Mouse (Mus musculus) olfactory bulb, adult 2 months (tissue): Measurements from ENCODE around the gene Pzp. TPM values are rescaled to one million over a fixed set of nuclear protein-coding genes. Genes with fewer than 3 reads are reported as not detected.

Source experiments
- H3K27ac ChIP-seq: fragments of 200-500 bp; 2 replicates; pipeline ENCODE4 v1.5.1; 2012; ENCODE audit warnings: low read depth, low read length; ENCODE audit not compliant: insufficient read depth
- H3K4me1 ChIP-seq: fragments of 200-500 bp; 2 replicates; pipeline ENCODE4 v1.6.1; 2012; ENCODE audit warnings: low read length; ENCODE audit not compliant: control insufficient read depth, insufficient read depth
- H3K4me3 ChIP-seq: fragments of 200-500 bp; 2 replicates; pipeline ENCODE4 v1.5.1; 2012; ENCODE audit warnings: mild to moderate bottlenecking, low read depth, low read length, moderate library complexity; ENCODE audit not compliant: insufficient read depth
- CTCF ChIP-seq: fragments of 200-500 bp; IDR thresholded peaks from 2 replicates; pipeline ENCODE4 v1.5.1; 2012; ENCODE audit warnings: low read depth, mild to moderate bottlenecking, low read length, moderate library complexity; ENCODE audit not compliant: insufficient read depth
- POLR2A ChIP-seq: fragments of 200-500 bp; IDR thresholded peaks from 2 replicates; pipeline ENCODE4 v1.6.1; 2012; ENCODE audit warnings: mild to moderate bottlenecking, low read depth, low read length, moderate library complexity; ENCODE audit not compliant: insufficient read depth
- WGBS: fragments of 180-500 bp; shearing (Covaris S2); methylation state at CpG from one replicate; pipeline ENCODE4 v1.1.7; 2018; 5-methylcytosine and 5-hydroxymethylcytosine counted together
- polyA plus RNA-seq: library from polyadenylated mRNA; stranded (reverse); fragments of >200 nt; gene quantifications from 2 replicates; pipeline ENCODE4 v1.2.4, GENCODE M21; 2012; ENCODE audit warnings: low replicate concordance; ENCODE audit not compliant: missing spikeins, insufficient read depth, insufficient read length

The Pzp gene
- polyA plus RNA-seq, 1 experiment, result not detected

- TF ChIP-seq POLR2A (no peak), CTCF (no peak)
- no peaks in the 10 kb centered on the region for H3K4me1 ChIP-seq
- H3K27ac ChIP-seq, result no peak overlapping the region
- no peak overlapping the region for H3K4me3 ChIP-seq
- WGBS, result 59% methylated on average over 4 of the region's 4 CpGs
Observed at GRCm38 (mm10) chr6:128528491-128528890, 2.0 kb upstream of the Pzp start.

- Histone ChIP-seq H3K4me3 (no peak overlapping the region), H3K4me1 (no peaks in the 10 kb centered on the region), H3K27ac (no peak overlapping the region)
- no peak for TF ChIP-seq POLR2A
- no peak for TF ChIP-seq CTCF
- 93% methylated on average over 1 of the region's 1 CpGs for WGBS
Observed at GRCm38 (mm10) chr6:128527110-128527509, 590 bp upstream of the Pzp start.

- Histone ChIP-seq H3K4me1 (no peaks in the 10 kb centered on the region), H3K4me3 (no peak overlapping the region), H3K27ac (no peak overlapping the region)
- WGBS, result 90% methylated on average over 4 of the region's 4 CpGs
- TF ChIP-seq CTCF (no peak), POLR2A (no peak)
Observed at GRCm38 (mm10) chr6:128525801-128526200, 719 bp downstream of the Pzp start.

GRCm38 (mm10) chr6:128523360-128523759 lies 3.2 kb downstream of the Pzp start:
- TF ChIP-seq CTCF, result no peak
- TF ChIP-seq POLR2A, result no peak
- H3K4me1 ChIP-seq, result no peaks in the 10 kb centered on the region
- 86% methylated on average over 3 of the region's 3 CpGs for WGBS
- no peak overlapping the region for H3K27ac ChIP-seq
- H3K4me3 ChIP-seq, result no peak overlapping the region

GRCm38 (mm10) chr6:128519159-128519558 lies 7.4 kb downstream of the Pzp start:
- 84% methylated on average over 7 of the region's 7 CpGs for WGBS
- Histone ChIP-seq H3K4me3 (no peak overlapping the region), H3K4me1 (no peaks in the 10 kb centered on the region), H3K27ac (no peak overlapping the region)
- TF ChIP-seq CTCF, result no peak
- no peak for TF ChIP-seq POLR2A

GRCm38 (mm10) chr6:128505676-128506236 lies 20.8 kb downstream of the Pzp start:
- no peak overlapping the region for H3K4me3 ChIP-seq
- no peak for TF ChIP-seq CTCF
- TF ChIP-seq POLR2A, result no peak
- no peak overlapping the region for H3K27ac ChIP-seq
- 93% methylated on average over 2 of the region's 2 CpGs for WGBS
- H3K4me1 ChIP-seq, result no peaks in the 10 kb centered on the region

GRCm38 (mm10) chr6:128504743-128505142 lies 21.8 kb downstream of the Pzp start:
- no peak overlapping the region for H3K27ac ChIP-seq
- H3K4me3 ChIP-seq, result no peak overlapping the region
- no peaks in the 10 kb centered on the region for H3K4me1 ChIP-seq
- TF ChIP-seq POLR2A (no peak), CTCF (no peak)
- WGBS, result 60% methylated on average over 5 of the region's 5 CpGs

- Histone ChIP-seq H3K4me3 (no peak overlapping the region), H3K27ac (no peak overlapping the region), H3K4me1 (no peaks in the 10 kb centered on the region)
- no peak for TF ChIP-seq POLR2A
- no peak for TF ChIP-seq CTCF
- WGBS, result 56% methylated on average over 1 of the region's 1 CpGs
Observed at GRCm38 (mm10) chr6:128495346-128495745, 31.2 kb downstream of the Pzp start.

- H3K4me3 ChIP-seq, result no peak overlapping the region
- 74% methylated on average over 15 of the region's 15 CpGs for WGBS
- TF ChIP-seq POLR2A (no peak), CTCF (no peak)
- H3K27ac ChIP-seq, result no peak overlapping the region
- H3K4me1 ChIP-seq, result no peaks in the 10 kb centered on the region
Observed at GRCm38 (mm10) chr6:128494646-128495331, 31.7 kb downstream of the Pzp start.
